7 mouse cellular contexts compared by ENCODE assay signal in genomic region chr16:14361362-14362098, GRCm38 (mm10). TPM values are rescaled to one million over a fixed set of nuclear protein-coding genes. Genes with fewer than 3 reads are reported as not detected.
DNase-seq lines count a peak whose midpoint lies in the region; ATAC-seq and TF ChIP-seq lines count a peak whose summit lies in the region.

TSS of gene Abcc1 (plus strand) at chr16:14361558.

- no peak within 1 kb of the TSS for H3K27ac ChIP-seq in embryonic facial prominence, embryonic 12.5 days
- peak within 1 kb of the TSS; percentile 69 for H3K27ac ChIP-seq in kidney, adult 2 months (ENCODE audit: insufficient read depth, low read depth, low read length)
- 0 out of 2 replicates have a peak within 1 kb of the TSS, but pooled peaks have one; percentile 38 for H3K27ac ChIP-seq in limb, embryonic 14.5 days (replicated peaks; ENCODE audit: low read depth, low read length)
- H3K27ac ChIP-seq in midbrain, embryonic 16.5 days (ENCODE audit: low read length) = peak within 1 kb of the TSS; percentile 76

- peak within 1 kb of the TSS; percentile 78 for H3K4me2 ChIP-seq in embryonic facial prominence, embryonic 12.5 days (replicated peaks)
- H3K4me2 ChIP-seq in limb, embryonic 14.5 days (replicated peaks; ENCODE audit: low read depth, low read length, severe bottlenecking) = peak within 1 kb of the TSS; percentile 92
- H3K4me2 ChIP-seq in midbrain, embryonic 16.5 days (ENCODE audit: low read length) = peak within 1 kb of the TSS; percentile 81

- no peaks in the 10 kb centered on the region for H3K27me3 ChIP-seq in embryonic facial prominence, embryonic 12.5 days
- H3K27me3 ChIP-seq in kidney, adult 2 months (replicated peaks; ENCODE audit: control insufficient read depth, insufficient read depth, low read length) = no peaks in the 10 kb centered on the region
- H3K27me3 ChIP-seq in limb, embryonic 14.5 days (ENCODE audit: control insufficient read depth, insufficient read depth, low read length) = no peaks in the 10 kb centered on the region
- no peaks in the 10 kb centered on the region for H3K27me3 ChIP-seq in midbrain, embryonic 16.5 days (ENCODE audit: control insufficient read depth, insufficient read depth, low read depth, low read length)

- H3K9ac ChIP-seq in embryonic facial prominence, embryonic 12.5 days = peak within 1 kb of the TSS; percentile 74
- peak within 1 kb of the TSS; percentile 80 for H3K9ac ChIP-seq in limb, embryonic 14.5 days (ENCODE audit: low read depth, low read length, severe bottlenecking)
- peak within 1 kb of the TSS; percentile 86 for H3K9ac ChIP-seq in midbrain, embryonic 16.5 days (ENCODE audit: low read depth, low read length)

- H3K36me3 ChIP-seq in embryonic facial prominence, embryonic 12.5 days = no peaks in the 10 kb centered on the region
- no peaks in the 10 kb centered on the region for H3K36me3 ChIP-seq in kidney, adult 2 months (ENCODE audit: control insufficient read depth, insufficient read depth, low read length)
- no peaks in the 10 kb centered on the region for H3K36me3 ChIP-seq in limb, embryonic 14.5 days (ENCODE audit: control insufficient read depth, insufficient read depth, low read length)
- H3K36me3 ChIP-seq in midbrain, embryonic 16.5 days (ENCODE audit: control insufficient read depth, insufficient read depth, low read length) = no peaks in the 10 kb centered on the region

- peak; percentile 84 for DNase-seq in adrenal gland, postnatal 25 days
- peak; percentile 80 to 84 for DNase-seq in heart, adult 18-20 months
- peak; percentile 72 for DNase-seq in kidney, adult 2 months
- peak; percentile 56 for DNase-seq in limb, embryonic 14.5 days (ENCODE audit: low spot score)
- peak; percentile 66 to 74 for DNase-seq in spleen, postnatal 10 days (ENCODE audit: low spot score in 2 of 2)

- peaks cover 3% of the 10 kb centered on the region; the same call in 1 of the 2 replicates for H3K4me1 ChIP-seq in embryonic facial prominence, embryonic 12.5 days
- peaks cover 4% of the 10 kb centered on the region; the same call in 1 of the 2 replicates for H3K4me1 ChIP-seq in kidney, adult 2 months (ENCODE audit: control insufficient read depth, insufficient read depth, low read length)
- peaks cover 7% of the 10 kb centered on the region; the same call in 1 of the 2 replicates for H3K4me1 ChIP-seq in limb, embryonic 14.5 days (ENCODE audit: control insufficient read depth, insufficient read depth, low read length)
- peaks cover 11% of the 10 kb centered on the region for H3K4me1 ChIP-seq in midbrain, embryonic 16.5 days (ENCODE audit: control insufficient read depth, insufficient read depth, low read length)

- peak within 1 kb of the TSS; percentile 85 for H3K4me3 ChIP-seq in embryonic facial prominence, embryonic 12.5 days
- peak within 1 kb of the TSS; percentile 94 for H3K4me3 ChIP-seq in kidney, adult 2 months (ENCODE audit: insufficient read depth, low read depth, low read length)
- peak within 1 kb of the TSS; percentile 77 for H3K4me3 ChIP-seq in limb, embryonic 14.5 days (replicated peaks; ENCODE audit: low read length)
- peak within 1 kb of the TSS; percentile 77 for H3K4me3 ChIP-seq in midbrain, embryonic 16.5 days (ENCODE audit: low read depth, low read length)

- TF ChIP-seq CTCF in kidney, adult 2 months (conservative IDR thresholded peaks at IDR 0.05; ENCODE audit: insufficient read depth, insufficient read length, low read depth, low read length) = no peak

- H3K9me3 ChIP-seq in embryonic facial prominence, embryonic 12.5 days = no peaks in the 10 kb centered on the region
- H3K9me3 ChIP-seq in limb, embryonic 14.5 days (ENCODE audit: control insufficient read depth, low read length) = no peaks in the 10 kb centered on the region
- H3K9me3 ChIP-seq in midbrain, embryonic 16.5 days (replicated peaks; ENCODE audit: control insufficient read depth, low read length, poor library complexity, severe bottlenecking) = no peaks in the 10 kb centered on the region

- WGBS in embryonic facial prominence, embryonic 12.5 days = under 1% methylated on average over 40 of the region's 64 CpGs
- whole genome bisulfite sequencing in kidney, adult 2 months = under 1% methylated on average over 60 of the region's 64 CpGs
- WGBS in limb, embryonic 14.5 days = 0% methylated on average over 21 of the region's 64 CpGs
- under 1% methylated on average over 58 of the region's 64 CpGs for WGBS in midbrain, embryonic 16.5 days

- TF ChIP-seq POLR2A in kidney, adult 2 months (IDR thresholded peaks at IDR 0.05; ENCODE audit: low read depth, low read length) = no peak
- peak; percentile 41; the same call in 1 of the 2 replicates for TF ChIP-seq POLR2A in limb, embryonic 14.5 days (IDR thresholded peaks at IDR 0.05; ENCODE audit: borderline replicate concordance, extremely low read depth, insufficient read depth, insufficient read length)

- peak; percentile 96 for ATAC-seq in embryonic facial prominence, embryonic 12.5 days (ENCODE audit: insufficient number of reproducible peaks, insufficient read depth, low FRiP score, low TSS enrichment)
- ATAC-seq in limb, embryonic 14.5 days (ENCODE audit: low FRiP score, low read depth) = peak; percentile 96
- ATAC-seq in midbrain, embryonic 16.5 days = peak; percentile 99

RNA-seq across cellular contexts. Expression of gene Abcc1, which starts in this region (rescaled TPM):
- 14.7 and 26.0 TPM in 2 replicates for total RNA-seq in adrenal gland, postnatal 25 days (2021)
- polyA plus RNA-seq in embryonic facial prominence, embryonic 12.5 days (2016; fragmentation: Nextera tagmentation; extraction: Ambion mirVana) = 9.9 and 10.2 TPM in 2 replicates
- total RNA-seq in heart, adult 18-20 months (2021) = 10 to 100 TPM; 14.8 to 17.6 TPM
- 26.5 and 29.8 TPM in 2 replicates for polyA plus RNA-seq in kidney, adult 2 months (2012; rRNA removed)
- polyA plus RNA-seq in limb, embryonic 14.5 days (2012; rRNA removed) = 11.0 and 11.3 TPM in 2 replicates
- 8.9 and 10.4 TPM in 2 replicates for polyA plus RNA-seq in limb, embryonic 14.5 days (2014; fragmentation: Nextera tagmentation; extraction: Ambion mirVana)
- polyA plus RNA-seq in midbrain, embryonic 16.5 days (2015; fragmentation: Nextera tagmentation; extraction: Ambion mirVana) = 9.3 and 10.8 TPM in 2 replicates
